Mouse (Mus musculus) A20 (cell line): ENCODE data around the gene Cox6b1.

Experiments used
- DNase-seq: peaks from one replicate; pipeline ENCODE4 v3.0.0-alpha.2; 2011; ENCODE audit warnings: low read depth, low spot score

Cox6b1 gene

GRCm38 (mm10) chr7:30625530-30626384, at the start of gene Cox6b1:
TSS of gene Cox6b1 (minus strand) at chr7:30626151.
- peak; percentile 91 for DNase-seq

- DNase-seq: no peak
Observed at GRCm38 (mm10) chr7:30671480-30671879, 45.5 kb upstream of the Cox6b1 start, which contains the start of gene Pmis2. TSS of gene Pmis2 (minus strand) at chr7:30671605.

- DNase-seq: peak; percentile 71
Observed at GRCm38 (mm10) chr7:30669229-30669628, 43.3 kb upstream of the Cox6b1 start.

GRCm38 (mm10) chr7:30665321-30665720, 39.4 kb upstream of the Cox6b1 start:
- DNase-seq: no peak

- peak; percentile 95 for DNase-seq
Observed at GRCm38 (mm10) chr7:30664529-30665200, 38.7 kb upstream of the Cox6b1 start, which contains the start of gene Haus5. TSS of gene Haus5 (minus strand) at chr7:30664994.

GRCm38 (mm10) chr7:30649591-30650540, 23.9 kb upstream of the Cox6b1 start, which contains the start of gene Rbm42:
TSS of gene Rbm42 (minus strand) at chr7:30650317.
- peak; percentile 99 for DNase-seq

GRCm38 (mm10) chr7:30639083-30639482, 13.1 kb upstream of the Cox6b1 start:
- DNase-seq: no peak

GRCm38 (mm10) chr7:30636395-30636794, 10.4 kb upstream of the Cox6b1 start:
- no peak for DNase-seq

- DNase-seq: no peak
Observed at GRCm38 (mm10) chr7:30635752-30636151, 9.8 kb upstream of the Cox6b1 start, which contains the start of gene Etv2. TSS of gene Etv2 (minus strand) at chr7:30635852.

- DNase-seq: peak; percentile 71
Observed at GRCm38 (mm10) chr7:30634621-30635020, 8.7 kb upstream of the Cox6b1 start.

- DNase-seq: no peak
Observed at GRCm38 (mm10) chr7:30633762-30634412, 7.9 kb upstream of the Cox6b1 start.

- DNase-seq: peak; percentile 43
Observed at GRCm38 (mm10) chr7:30629013-30629412, 3.1 kb upstream of the Cox6b1 start.

GRCm38 (mm10) chr7:30626647-30627046, 696 bp upstream of the Cox6b1 start:
- no peak for DNase-seq

GRCm38 (mm10) chr7:30619202-30619601, 6.7 kb downstream of the Cox6b1 start:
- DNase-seq: peak; percentile 47

- no peak for DNase-seq
Observed at GRCm38 (mm10) chr7:30618658-30619057, 7.3 kb downstream of the Cox6b1 start.

- DNase-seq: no peak
Observed at GRCm38 (mm10) chr7:30615049-30615760, 10.7 kb downstream of the Cox6b1 start.

GRCm38 (mm10) chr7:30614454-30614853, 11.5 kb downstream of the Cox6b1 start:
- DNase-seq: peak; percentile 72

GRCm38 (mm10) chr7:30613529-30614112, 12.3 kb downstream of the Cox6b1 start:
- peak; percentile 76 for DNase-seq

- DNase-seq: no peak
Observed at GRCm38 (mm10) chr7:30612654-30613402, 13.1 kb downstream of the Cox6b1 start, which contains the start of gene Upk1a. TSS of gene Upk1a (minus strand) at chr7:30612847.
